Mouse (Mus musculus) urinary bladder, postnatal 25 days (tissue): ENCODE results near the gene Gramd1b.

Source experiments
- DNase-seq: peaks from one replicate; pipeline ENCODE4 v3.0.0; 2022; ENCODE audit warnings: low spot score

Gene Gramd1b

GRCm38 (mm10) chr9:40426282-40426964 is 104.8 kb downstream of the Gramd1b start:
- no peak for DNase-seq

DNA sequence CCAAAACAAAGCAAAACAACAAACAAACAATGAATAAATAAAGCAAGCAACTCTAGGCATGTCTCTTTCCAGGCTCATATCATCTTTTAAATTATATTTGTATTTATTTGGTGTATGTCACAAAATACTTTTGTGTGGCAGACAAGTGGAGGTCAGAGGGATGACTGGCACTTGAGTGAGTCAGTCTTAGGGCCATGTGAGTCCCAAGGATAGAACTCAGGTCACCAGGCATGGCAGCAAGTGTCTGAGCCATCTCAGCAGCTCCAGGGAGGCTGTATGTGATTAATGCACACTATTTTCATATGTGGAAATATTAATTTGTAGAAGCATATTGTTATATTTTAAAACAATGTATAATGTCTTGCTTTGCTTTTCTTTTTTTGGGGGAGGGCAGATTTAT is 106.3 kb downstream of the Gramd1b start:
- DNase-seq: no peak

- no peak for DNase-seq
Measured at GRCm38 (mm10) chr9:40423427-40423867, 107.7 kb downstream of the Gramd1b start.

- no peak for DNase-seq
Measured at GRCm38 (mm10) chr9:40422368-40423057, 108.7 kb downstream of the Gramd1b start.

DNA sequence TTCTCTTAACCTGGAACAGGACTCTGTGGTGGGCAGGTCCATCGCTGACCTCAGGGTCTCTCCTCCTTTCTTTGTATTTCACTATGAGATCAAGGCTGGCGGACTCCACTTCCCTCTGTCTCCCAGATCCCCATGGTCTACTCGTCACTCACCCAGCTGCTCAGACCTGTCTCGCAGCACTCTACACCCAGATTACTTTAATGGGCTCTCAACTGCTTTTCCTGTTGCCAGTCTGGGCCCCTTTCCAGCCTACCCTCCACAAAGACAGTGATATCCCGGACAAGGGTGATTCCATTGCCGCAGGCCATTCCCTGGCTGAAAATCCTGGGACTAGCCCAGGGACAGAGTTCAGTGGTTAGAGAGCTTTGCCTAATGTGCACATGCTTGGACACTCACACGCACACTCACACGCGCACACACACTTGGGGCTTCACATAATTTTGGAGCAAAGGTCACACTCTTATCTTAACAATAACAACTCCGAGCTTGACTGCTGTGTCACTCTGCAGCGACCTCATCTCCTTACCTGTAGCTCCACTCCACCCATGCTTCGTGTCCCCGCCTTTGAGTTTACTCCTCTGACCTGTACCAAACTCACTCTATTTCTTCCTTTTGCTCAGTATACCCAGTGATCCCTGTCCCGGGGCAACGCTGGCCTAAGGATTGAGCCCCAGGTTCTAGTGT is 110.4 kb downstream of the Gramd1b start:
- no peak for DNase-seq

GRCm38 (mm10) chr9:40418803-40419202 is 112.4 kb downstream of the Gramd1b start:
- DNase-seq: no peak

DNA sequence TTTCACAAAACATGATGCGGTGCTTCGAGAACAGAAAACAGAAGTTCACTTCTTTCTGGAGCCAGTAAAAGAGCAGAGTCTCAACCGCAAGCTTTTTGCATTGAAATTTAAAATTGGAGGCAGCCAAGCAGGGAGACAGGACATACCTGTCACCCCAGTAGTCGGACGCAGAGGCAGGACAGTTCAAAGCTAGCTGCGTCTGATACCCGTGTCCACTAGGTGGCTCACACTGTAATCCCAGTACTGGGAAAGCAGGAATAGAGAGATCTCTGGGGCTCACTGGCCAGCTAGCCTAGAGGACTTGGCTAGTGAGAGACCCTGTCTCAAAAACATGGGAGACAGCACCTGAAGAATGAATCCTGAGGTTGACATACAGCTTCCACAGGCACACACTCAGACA is 115.0 kb downstream of the Gramd1b start:
- DNase-seq: no peak

DNA sequence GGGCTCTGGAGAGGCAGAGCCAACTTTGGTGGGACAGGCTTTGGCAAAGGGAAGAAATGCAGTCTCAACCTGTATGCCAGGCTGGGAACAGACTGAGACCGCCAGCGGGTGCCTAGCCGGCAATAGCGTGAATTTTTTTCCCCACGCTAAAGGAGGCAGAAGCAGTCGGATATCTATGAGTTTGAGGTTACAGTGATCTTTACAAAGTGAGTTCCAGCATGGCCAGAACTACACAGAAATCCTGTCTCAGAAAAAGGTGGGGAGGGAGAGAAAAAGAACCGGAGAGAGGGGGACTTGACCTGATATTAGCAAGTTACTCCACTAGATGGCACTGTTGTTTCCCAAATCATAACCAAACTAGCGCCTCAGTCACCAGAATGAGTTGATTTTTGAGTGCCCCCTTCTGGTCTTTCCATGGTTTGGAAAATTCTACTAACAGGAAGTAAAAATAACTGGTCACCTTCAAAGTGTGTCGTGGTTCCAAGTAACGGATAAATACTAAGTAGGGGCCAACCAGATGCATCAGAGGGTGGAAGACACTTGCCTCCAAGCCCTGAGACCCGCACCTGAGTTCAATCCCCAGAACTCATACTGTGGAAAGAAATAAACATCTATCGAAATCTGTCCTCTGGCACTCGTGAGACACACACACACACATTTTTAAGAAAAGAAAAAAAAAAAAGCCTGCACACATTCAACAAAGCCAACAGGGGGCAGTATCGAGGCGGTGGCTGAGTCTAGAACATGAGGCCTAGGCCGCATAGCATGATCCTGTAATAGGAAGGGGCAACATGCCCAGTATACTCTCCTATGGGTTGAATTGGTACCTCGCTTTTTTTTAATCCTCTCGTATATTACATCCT is 116.0 kb downstream of the Gramd1b start:
- DNase-seq: peak; percentile 30

DNA sequence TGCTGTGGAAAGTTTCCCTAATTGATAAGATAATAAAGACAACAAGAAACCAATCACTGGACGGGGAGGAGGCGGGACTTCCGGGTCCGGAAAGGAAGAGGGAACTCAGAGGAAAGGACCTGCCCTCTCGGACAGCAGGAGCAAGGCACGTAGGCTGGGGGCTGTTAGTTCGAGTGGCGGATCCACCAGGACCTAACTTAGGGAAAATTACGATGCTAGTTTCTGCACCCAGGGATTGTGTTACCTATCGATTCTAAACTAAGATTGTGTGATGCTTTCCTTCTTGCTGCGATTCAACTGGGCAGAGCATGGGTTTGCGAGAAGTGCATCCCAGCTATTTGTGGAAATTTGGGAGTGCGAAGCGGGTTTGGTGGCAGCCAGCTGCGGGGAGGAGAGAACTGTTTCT is 116.7 kb downstream of the Gramd1b start:
- DNase-seq: peak; percentile 68

GRCm38 (mm10) chr9:40413601-40414000 is 117.6 kb downstream of the Gramd1b start:
- DNase-seq: no peak

GRCm38 (mm10) chr9:40412931-40413330 is 118.3 kb downstream of the Gramd1b start:
- DNase-seq: no peak

DNA sequence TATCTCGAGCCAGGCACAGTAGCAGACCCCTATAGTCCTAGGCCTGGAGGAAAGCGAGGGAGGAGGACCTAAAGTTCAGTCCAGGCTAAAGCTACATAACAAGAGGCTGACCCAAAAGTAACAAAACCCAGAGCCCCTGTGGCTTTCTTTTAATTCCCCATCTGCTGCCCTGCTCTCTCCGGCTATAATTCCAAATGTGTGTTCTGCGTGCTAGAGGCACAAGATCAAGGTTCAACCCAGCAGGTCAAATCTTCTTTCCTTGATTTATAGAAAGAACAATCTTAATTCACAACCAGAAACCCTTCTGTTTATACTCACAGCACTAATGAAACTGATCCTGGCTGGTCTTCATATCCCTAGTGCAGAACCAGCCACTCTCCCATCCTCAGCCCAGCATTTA is 118.9 kb downstream of the Gramd1b start:
- no peak for DNase-seq

DNA sequence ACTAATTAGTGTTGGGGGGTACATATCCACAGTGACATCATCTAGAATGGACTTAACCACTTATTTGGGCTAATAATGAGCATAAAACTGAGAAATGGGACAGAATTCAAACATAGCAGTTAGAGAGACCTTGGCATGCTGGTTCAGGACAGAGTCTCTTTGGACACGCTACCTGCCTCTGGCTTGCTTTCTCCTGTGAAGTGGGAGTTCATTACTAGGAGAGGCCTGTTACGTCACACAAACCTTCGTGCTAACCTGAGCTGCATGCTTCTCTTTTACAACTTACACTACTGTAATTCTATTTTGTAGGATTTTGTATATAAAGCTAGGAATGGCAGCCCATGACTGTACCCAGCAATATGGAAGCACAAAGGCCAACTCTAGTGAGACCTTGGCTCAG is 120.3 kb downstream of the Gramd1b start:
- DNase-seq: no peak

- DNase-seq: no peak
Measured at GRCm38 (mm10) chr9:40409071-40409470, 122.1 kb downstream of the Gramd1b start.

DNA sequence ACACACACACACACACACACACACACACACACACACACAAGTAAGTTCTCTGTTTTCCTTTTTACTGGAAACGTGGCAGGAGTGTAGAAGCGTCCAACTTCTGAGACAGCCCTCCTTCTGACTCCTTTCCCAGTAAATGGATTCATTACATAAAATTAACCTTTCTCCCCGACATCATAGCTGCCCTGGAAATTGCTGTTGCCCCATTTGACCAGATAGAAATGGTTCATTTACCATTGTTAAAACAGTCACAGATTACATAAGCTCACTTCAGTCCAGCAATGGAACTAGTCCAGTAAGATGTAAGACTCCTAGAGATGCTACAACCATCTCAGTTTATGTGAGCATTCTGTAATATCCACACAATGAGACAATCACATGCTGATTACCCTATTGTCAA is 122.8 kb downstream of the Gramd1b start:
- no peak for DNase-seq

GRCm38 (mm10) chr9:40407876-40408275 is 123.3 kb downstream of the Gramd1b start:
- no peak for DNase-seq

- no peak for DNase-seq
Measured at GRCm38 (mm10) chr9:40405804-40406203, 125.4 kb downstream of the Gramd1b start.

DNA sequence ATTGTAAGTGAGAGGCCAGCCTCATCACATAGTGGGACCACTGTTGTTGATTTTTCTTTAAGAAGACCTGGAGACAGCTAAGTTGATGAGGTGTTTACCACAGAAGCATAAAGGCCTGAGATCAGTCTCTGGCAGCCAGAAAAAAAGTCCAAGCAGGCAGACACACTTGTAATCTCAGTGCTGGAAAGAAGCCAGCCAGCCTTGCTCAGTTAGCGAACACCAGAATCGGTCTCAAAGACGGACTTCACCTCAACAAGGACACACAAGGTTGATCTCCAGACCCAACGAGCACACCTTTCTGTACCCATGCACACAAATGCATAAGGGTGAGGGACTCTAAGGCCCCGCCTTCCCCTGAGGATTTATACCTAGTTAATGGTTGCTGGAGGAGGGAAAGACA is 125.9 kb downstream of the Gramd1b start:
- DNase-seq: no peak

- DNase-seq: no peak
Measured at GRCm38 (mm10) chr9:40404637-40405036, 126.5 kb downstream of the Gramd1b start.

GRCm38 (mm10) chr9:40403750-40404149 is 127.4 kb downstream of the Gramd1b start:
- no peak for DNase-seq

GRCm38 (mm10) chr9:40401818-40402217 is 129.4 kb downstream of the Gramd1b start:
- no peak for DNase-seq

DNA sequence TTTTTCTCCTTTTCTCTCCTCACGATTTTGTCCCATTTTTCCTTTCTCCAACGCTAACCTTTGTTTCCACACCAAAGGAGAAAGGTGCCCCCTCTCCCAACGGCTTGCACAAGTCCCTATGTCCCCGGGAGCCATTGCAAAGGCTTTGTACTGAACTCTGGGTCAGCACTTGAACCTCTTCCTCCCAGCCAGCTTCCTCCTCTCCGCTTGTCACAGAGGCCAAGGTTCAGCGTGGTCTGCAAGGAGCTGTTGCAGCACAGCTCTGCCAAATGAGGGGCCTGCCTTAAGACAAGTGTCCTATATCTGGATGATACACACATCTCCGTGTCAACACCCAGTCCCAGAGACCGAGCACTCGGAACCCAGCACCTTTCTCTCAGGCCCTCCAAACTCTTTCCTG is 130.3 kb downstream of the Gramd1b start:
- DNase-seq: no peak
